Mouse (Mus musculus) heart, embryonic 10.5 days (tissue): ENCODE results near the gene Gpr34. TPM values are rescaled to one million over a fixed set of nuclear protein-coding genes. Genes with fewer than 3 reads are reported as not detected.

ENCODE experiments used
- DNase-seq: peaks from one replicate; pipeline ENCODE4 v3.0.0-alpha.2; 2017; ENCODE audit warnings: low spot score
- H3K27ac ChIP-seq: fragments of 300-500 bp; sonication (generic); 2 replicates; pipeline ENCODE4 v1.5.1; 2016; ENCODE audit warnings: mild to moderate bottlenecking
- H3K27me3 ChIP-seq: fragments of 300-500 bp; sonication (generic); 2 replicates; pipeline ENCODE4 v1.6.1; 2016; ENCODE audit warnings: mild to moderate bottlenecking; ENCODE audit not compliant: poor library complexity, insufficient read depth, severe bottlenecking
- H3K36me3 ChIP-seq: fragments of 300-500 bp; sonication (generic); 2 replicates; pipeline ENCODE4 v1.6.1; 2016; ENCODE audit warnings: mild to moderate bottlenecking, moderate library complexity
- H3K4me1 ChIP-seq: fragments of 300-500 bp; sonication (generic); 2 replicates; pipeline ENCODE4 v1.6.1; 2016; ENCODE audit warnings: mild to moderate bottlenecking
- H3K4me3 ChIP-seq: fragments of 300-500 bp; sonication (generic); 2 replicates; pipeline ENCODE4 v1.5.1; 2016; ENCODE audit warnings: mild to moderate bottlenecking, moderate library complexity
- H3K9me3 ChIP-seq: fragments of 300-500 bp; sonication (generic); 2 replicates; pipeline ENCODE4 v1.6.1; 2016; ENCODE audit warnings: mild to moderate bottlenecking, moderate library complexity
- WGBS: fragments of 180-500 bp; shearing (Covaris S2); methylation state at CpG from one replicate; pipeline ENCODE4 v1.1.7; 2016; 5-methylcytosine and 5-hydroxymethylcytosine counted together
- polyA plus RNA-seq: library from polyadenylated mRNA; unstranded; fragments of >200 nt; fragmentation: Nextera tagmentation; extraction: Ambion mirVana; gene quantifications from 2 replicates; pipeline ENCODE4 v1.2.1, GENCODE M21; 2016

Gpr34 gene
- polyA plus RNA-seq, 1 experiment from 2014 or later: 0.64 TPM

- DNase-seq: no peak
- no peaks in the 10 kb centered on the region for H3K36me3 ChIP-seq
- H3K27me3 ChIP-seq: no peaks in the 10 kb centered on the region
- H3K4me3 ChIP-seq: no peak overlapping the region
- H3K27ac ChIP-seq: no peak overlapping the region
- WGBS: 38% methylated on average over 2 of the region's 2 CpGs
- H3K4me1 ChIP-seq: no peaks in the 10 kb centered on the region
- H3K9me3 ChIP-seq: no peaks in the 10 kb centered on the region
Measured at GRCm38 (mm10) chrX:13638894-13639293, 7.0 kb downstream of the Gpr34 start.

DNA sequence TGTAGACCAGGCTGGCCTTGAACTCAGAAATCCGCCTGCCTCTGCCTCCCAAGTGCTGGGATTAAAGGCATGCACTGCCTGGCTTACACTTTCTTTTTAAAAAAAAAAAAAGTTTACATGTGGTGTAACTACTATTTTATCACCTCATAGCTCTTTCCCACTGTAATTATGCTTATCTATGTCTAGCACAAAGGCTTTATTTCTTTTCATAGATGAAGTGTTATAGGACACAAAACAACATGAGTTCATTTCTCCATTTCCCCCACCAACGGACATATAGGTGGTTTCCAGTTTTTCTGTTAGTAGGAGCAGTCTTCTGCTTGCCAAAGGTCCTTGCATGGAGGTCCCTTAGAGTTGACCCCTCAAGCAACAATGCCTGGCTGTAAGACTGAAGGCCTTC lies 20.0 kb downstream of the Gpr34 start:
- Histone ChIP-seq H3K27me3 (no peaks in the 10 kb centered on the region), H3K4me3 (no peak overlapping the region), H3K9me3 (no peaks in the 10 kb centered on the region), H3K36me3 (no peaks in the 10 kb centered on the region), H3K27ac (no peak overlapping the region), H3K4me1 (no peaks in the 10 kb centered on the region)
- WGBS: 77% methylated on average over 2 of the region's 2 CpGs
- no peak for DNase-seq

DNA sequence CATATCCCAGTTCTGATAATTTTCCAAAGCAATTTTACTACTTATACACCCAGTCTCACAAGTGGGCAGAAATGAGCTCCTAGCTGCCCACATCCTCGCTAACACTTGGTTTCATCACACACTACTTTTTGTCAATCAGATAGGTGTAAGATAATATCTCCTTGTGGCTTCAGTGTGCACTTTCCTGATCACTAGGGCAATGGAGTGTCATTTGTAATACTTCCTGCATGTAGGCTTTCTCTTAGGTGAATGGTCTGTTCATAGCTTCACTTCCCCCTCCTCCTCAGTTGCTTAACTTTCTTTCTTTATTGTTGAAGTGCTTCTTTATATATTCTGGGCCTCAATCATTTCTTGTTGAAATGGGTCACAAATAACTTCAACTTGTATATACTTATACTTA lies 20.4 kb downstream of the Gpr34 start:
- Histone ChIP-seq H3K9me3 (no peaks in the 10 kb centered on the region), H3K4me1 (no peaks in the 10 kb centered on the region), H3K27me3 (no peaks in the 10 kb centered on the region), H3K27ac (no peak overlapping the region), H3K4me3 (no peak overlapping the region), H3K36me3 (no peaks in the 10 kb centered on the region)
- no peak for DNase-seq
- 79% methylated on average over 1 of the region's 1 CpGs for WGBS

DNA sequence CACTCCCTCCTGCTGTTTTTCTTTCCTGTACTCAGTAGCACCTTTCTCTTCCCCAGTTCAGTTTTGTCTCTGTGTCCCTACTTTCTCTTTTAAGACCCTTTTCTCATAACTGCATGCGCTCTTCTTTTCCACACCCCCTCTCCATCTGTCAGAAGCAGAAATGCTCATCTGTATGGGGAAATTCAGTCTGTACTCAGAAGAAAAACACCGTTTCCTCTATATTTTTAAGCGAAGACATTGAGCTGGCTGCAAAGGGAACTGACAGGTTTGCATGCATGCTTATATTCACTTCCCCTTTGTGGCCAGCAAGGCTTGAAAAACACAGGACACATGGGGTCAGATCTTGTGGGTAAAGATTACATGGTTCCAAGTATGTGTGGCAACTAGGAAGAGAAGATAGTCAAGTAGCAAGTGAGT lies 23.1 kb downstream of the Gpr34 start:
- DNase-seq: no peak
- no peaks in the 10 kb centered on the region for H3K9me3 ChIP-seq
- H3K4me1 ChIP-seq: no peaks in the 10 kb centered on the region
- 83% methylated on average over 3 of the region's 3 CpGs for WGBS
- no peaks in the 10 kb centered on the region for H3K36me3 ChIP-seq
- no peak overlapping the region for H3K27ac ChIP-seq
- no peak overlapping the region for H3K4me3 ChIP-seq
- H3K27me3 ChIP-seq: no peaks in the 10 kb centered on the region

- no peaks in the 10 kb centered on the region for H3K36me3 ChIP-seq
- H3K4me1 ChIP-seq: no peaks in the 10 kb centered on the region
- WGBS: 78% methylated on average over 6 of the region's 6 CpGs
- DNase-seq: no peak
- no peak overlapping the region for H3K4me3 ChIP-seq
- H3K9me3 ChIP-seq: no peaks in the 10 kb centered on the region
- no peak overlapping the region for H3K27ac ChIP-seq
- no peaks in the 10 kb centered on the region for H3K27me3 ChIP-seq
Measured at GRCm38 (mm10) chrX:13655906-13656305, 24.0 kb downstream of the Gpr34 start.

DNA sequence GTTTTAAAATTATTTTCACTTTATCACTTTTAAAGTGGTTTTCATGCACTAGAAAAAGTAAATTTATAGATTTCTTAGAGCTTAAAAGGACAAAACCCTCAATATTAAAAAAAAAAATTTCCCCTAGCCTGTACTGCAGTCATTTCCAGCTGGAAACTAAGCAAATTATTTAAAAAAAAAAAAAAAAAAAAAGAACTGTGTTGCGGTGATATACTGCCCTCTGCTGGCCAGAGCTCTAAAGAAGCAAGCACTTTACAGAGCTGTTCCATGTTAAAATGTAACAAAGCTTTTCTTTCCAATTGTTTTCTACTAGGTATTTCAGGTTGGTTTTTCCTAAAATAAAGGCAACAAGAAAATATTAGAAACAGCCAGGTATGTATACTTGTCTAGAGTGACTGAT lies 24.8 kb downstream of the Gpr34 start:
- WGBS: 6% methylated on average over 1 of the region's 1 CpGs
- H3K4me3 ChIP-seq: no peak overlapping the region
- DNase-seq: no peak
- H3K4me1 ChIP-seq: no peaks in the 10 kb centered on the region
- H3K36me3 ChIP-seq: no peaks in the 10 kb centered on the region
- H3K9me3 ChIP-seq: no peaks in the 10 kb centered on the region
- no peaks in the 10 kb centered on the region for H3K27me3 ChIP-seq
- H3K27ac ChIP-seq: no peak overlapping the region

DNA sequence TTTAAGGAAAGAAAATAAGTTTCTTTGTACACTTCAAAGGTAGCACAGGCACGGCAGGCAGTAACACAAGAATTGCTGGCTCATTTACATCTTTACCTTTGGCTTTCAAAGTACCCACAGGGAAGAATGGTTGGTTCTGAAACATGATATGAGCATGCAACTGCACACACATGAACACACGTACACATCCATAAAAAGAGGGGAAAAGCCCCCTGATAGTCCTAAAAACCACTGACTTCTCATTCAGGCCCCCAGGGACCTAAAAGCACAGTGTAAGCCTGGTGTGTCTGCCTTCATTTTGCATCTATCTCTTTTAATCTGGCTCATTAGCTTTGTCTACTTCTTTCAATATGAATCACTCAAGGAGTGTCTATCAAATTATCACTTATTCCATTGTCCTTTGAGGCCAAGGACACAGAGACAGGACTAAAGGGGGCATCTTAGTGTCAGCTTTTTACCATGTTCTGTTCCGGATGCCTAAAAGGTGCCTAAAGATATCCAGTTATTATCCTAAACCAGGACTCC lies 26.8 kb downstream of the Gpr34 start:
- no peak for DNase-seq
- Histone ChIP-seq H3K27me3 (no peaks in the 10 kb centered on the region), H3K4me1 (no peaks in the 10 kb centered on the region), H3K27ac (no peak overlapping the region), H3K36me3 (no peaks in the 10 kb centered on the region), H3K4me3 (no peak overlapping the region), H3K9me3 (no peaks in the 10 kb centered on the region)
- WGBS: 81% methylated on average over 3 of the region's 3 CpGs

GRCm38 (mm10) chrX:13659201-13659890 lies 27.5 kb downstream of the Gpr34 start:
- no peak for DNase-seq
- 65% methylated on average over 4 of the region's 4 CpGs for WGBS
- H3K4me3 ChIP-seq: no peak overlapping the region
- no peaks in the 10 kb centered on the region for H3K36me3 ChIP-seq
- H3K27me3 ChIP-seq: no peaks in the 10 kb centered on the region
- no peaks in the 10 kb centered on the region for H3K4me1 ChIP-seq
- H3K9me3 ChIP-seq: no peaks in the 10 kb centered on the region
- H3K27ac ChIP-seq: no peak overlapping the region

DNA sequence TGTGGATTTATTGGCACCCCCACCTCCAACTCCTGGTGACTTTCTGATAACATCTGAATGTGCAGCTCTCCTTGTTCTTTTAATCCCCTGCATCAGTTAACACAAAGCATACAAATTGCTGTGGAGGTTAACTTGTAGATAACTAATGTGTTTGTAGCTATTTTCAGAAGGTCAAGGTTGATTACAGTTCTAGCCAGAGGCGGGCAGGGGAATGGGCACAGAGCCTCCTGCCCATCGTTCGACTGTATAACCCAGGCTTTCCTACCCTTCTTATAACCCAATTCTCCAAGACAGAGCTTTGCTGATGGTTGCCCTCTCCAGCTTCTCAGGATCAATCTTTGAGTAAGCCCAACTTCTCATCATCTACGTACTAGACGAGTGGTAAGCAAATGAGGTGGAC lies 29.2 kb downstream of the Gpr34 start, which contains the start of gene Gpr82:
Gpr82 (plus strand) TSS at position 301 of the 400 bp plus-strand sequence.
- no peaks in the 10 kb centered on the region for H3K9me3 ChIP-seq
- DNase-seq: no peak
- 89% methylated on average over 5 of the region's 5 CpGs for WGBS
- no peak within 1 kb of the TSS for H3K27ac ChIP-seq
- H3K4me3 ChIP-seq: no peak within 1 kb of the TSS
- H3K4me1 ChIP-seq: no peaks in the 10 kb centered on the region
- no peaks in the 10 kb centered on the region for H3K27me3 ChIP-seq
- no peaks in the 10 kb centered on the region for H3K36me3 ChIP-seq

DNA sequence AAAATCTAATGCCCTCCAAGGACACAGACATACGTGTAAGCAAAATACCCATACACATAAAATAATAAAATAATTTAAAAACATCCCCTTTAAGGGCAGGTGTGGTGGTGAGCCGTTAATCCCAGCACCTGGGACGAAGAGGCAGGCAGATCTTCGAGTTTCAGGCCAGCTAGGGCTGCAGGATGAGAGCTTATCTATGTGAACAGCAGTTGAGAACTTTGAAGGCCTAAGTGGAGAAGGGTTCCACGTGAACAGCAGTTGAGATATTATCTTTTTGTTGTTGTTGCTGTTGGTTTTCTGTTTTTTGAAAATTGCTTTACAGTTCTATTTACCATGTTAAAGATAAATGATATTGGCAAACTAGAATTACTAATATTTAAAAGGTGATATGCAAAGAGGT lies 37.0 kb downstream of the Gpr34 start:
- Histone ChIP-seq H3K27ac (no peak overlapping the region), H3K36me3 (no peaks in the 10 kb centered on the region), H3K27me3 (no peaks in the 10 kb centered on the region), H3K9me3 (no peaks in the 10 kb centered on the region), H3K4me1 (no peaks in the 10 kb centered on the region), H3K4me3 (no peak overlapping the region)
- no peak for DNase-seq
- WGBS: 64% methylated on average over 5 of the region's 5 CpGs

GRCm38 (mm10) chrX:13670342-13670741 lies 38.5 kb downstream of the Gpr34 start:
- DNase-seq: no peak
- WGBS: 81% methylated on average over 3 of the region's 3 CpGs
- no peak overlapping the region for H3K27ac ChIP-seq
- H3K4me1 ChIP-seq: no peaks in the 10 kb centered on the region
- no peaks in the 10 kb centered on the region for H3K27me3 ChIP-seq
- H3K9me3 ChIP-seq: no peaks in the 10 kb centered on the region
- H3K4me3 ChIP-seq: no peak overlapping the region
- no peaks in the 10 kb centered on the region for H3K36me3 ChIP-seq

DNA sequence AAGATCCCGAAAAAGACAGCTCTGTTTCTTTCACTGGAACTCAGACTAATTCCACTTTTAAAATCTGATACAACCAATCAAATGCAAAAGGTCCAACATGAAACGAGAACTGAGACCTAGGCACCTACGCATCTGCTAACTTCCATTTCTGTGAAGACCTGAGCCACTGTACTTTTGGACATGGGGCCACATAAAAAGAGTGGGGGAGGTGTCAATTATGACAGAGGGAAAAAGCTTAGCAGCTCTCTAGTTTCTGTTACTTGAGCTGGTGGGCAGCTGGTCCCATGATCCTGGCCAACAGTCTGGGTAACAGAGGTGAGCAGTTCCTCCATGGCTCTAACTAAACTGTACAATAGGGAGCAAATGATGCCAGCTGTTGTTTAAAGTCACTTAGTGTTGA lies 41.1 kb downstream of the Gpr34 start:
- 86% methylated on average over 3 of the region's 3 CpGs for WGBS
- no peaks in the 10 kb centered on the region for H3K9me3 ChIP-seq
- H3K4me1 ChIP-seq: no peaks in the 10 kb centered on the region
- H3K27ac ChIP-seq: no peak overlapping the region
- no peaks in the 10 kb centered on the region for H3K36me3 ChIP-seq
- H3K27me3 ChIP-seq: no peaks in the 10 kb centered on the region
- DNase-seq: no peak
- no peak overlapping the region for H3K4me3 ChIP-seq

DNA sequence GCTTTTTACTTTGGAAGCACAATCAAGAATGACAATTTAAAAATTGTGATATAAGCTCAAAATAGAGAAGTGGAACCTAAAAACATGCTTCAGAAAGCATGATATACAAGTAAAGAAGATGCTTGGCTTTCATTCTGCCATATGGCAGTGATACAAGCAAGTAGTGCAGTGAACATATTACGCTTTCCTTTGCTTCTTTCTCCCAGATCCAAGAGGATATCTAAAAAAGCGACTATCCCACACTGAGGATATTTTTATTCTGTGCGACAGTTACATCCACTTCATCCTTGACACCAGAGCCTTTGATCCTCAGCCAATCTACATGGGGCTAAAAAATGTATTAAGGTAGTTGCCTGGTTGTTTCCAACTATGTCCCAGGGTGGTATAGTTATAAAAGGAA lies 49.9 kb downstream of the Gpr34 start:
- no peaks in the 10 kb centered on the region for H3K27me3 ChIP-seq
- H3K9me3 ChIP-seq: no peaks in the 10 kb centered on the region
- DNase-seq: no peak
- H3K4me3 ChIP-seq: no peak overlapping the region
- WGBS: 87% methylated on average over 3 of the region's 3 CpGs
- no peaks in the 10 kb centered on the region for H3K36me3 ChIP-seq
- H3K4me1 ChIP-seq: no peaks in the 10 kb centered on the region
- H3K27ac ChIP-seq: no peak overlapping the region

- Histone ChIP-seq H3K27ac (no peak overlapping the region), H3K36me3 (no peaks in the 10 kb centered on the region), H3K4me3 (no peak overlapping the region), H3K27me3 (no peaks in the 10 kb centered on the region), H3K4me1 (no peaks in the 10 kb centered on the region), H3K9me3 (no peaks in the 10 kb centered on the region)
- DNase-seq: no peak
- 88% methylated on average over 1 of the region's 1 CpGs for WGBS
Measured at GRCm38 (mm10) chrX:13686589-13686988, 54.7 kb downstream of the Gpr34 start.
